Mouse (Mus musculus) hindbrain, postnatal 0 days (tissue): ENCODE results near the gene Ubc. TPM values are rescaled to one million over a fixed set of nuclear protein-coding genes. Genes with fewer than 3 reads are reported as not detected.

Experiments
- ATAC-seq: fragments of 200-750 bp; cut with Nextera tagmentation; 2 replicates; pipeline ENCODE4 v1.8.0; 2017; ENCODE audit warnings: mild to moderate bottlenecking, moderate TSS enrichment, moderate library complexity
- DNase-seq: peaks from one replicate; pipeline ENCODE4 v3.0.0-alpha.2; 2015; ENCODE audit warnings: low spot score
- H3K27ac ChIP-seq: fragments of 300-500 bp; sonication (generic); 2 replicates; pipeline ENCODE4 v1.5.1; 2014; ENCODE audit warnings: mild to moderate bottlenecking
- H3K27me3 ChIP-seq: fragments of 300-500 bp; sonication (generic); 2 replicates; pipeline ENCODE4 v1.6.1; 2014; ENCODE audit warnings: low read length, mixed read lengths; ENCODE audit not compliant: insufficient read depth
- H3K36me3 ChIP-seq: fragments of 300-500 bp; sonication (generic); 2 replicates; pipeline ENCODE4 v1.6.1; 2014; ENCODE audit warnings: low read length, mixed read lengths; ENCODE audit not compliant: insufficient read depth
- H3K4me1 ChIP-seq: fragments of 300-500 bp; sonication (generic); 2 replicates; pipeline ENCODE4 v1.6.1; 2014; ENCODE audit warnings: antibody characterized with exemption, low read length, mixed read lengths; ENCODE audit not compliant: insufficient read depth
- H3K4me2 ChIP-seq: fragments of 300-500 bp; sonication (generic); 2 replicates; pipeline ENCODE4 v1.6.1; 2014; ENCODE audit warnings: low read depth, mild to moderate bottlenecking, low read length, moderate library complexity, mixed read lengths
- H3K4me3 ChIP-seq: fragments of 300-500 bp; sonication (generic); 2 replicates; pipeline ENCODE4 v1.5.1; 2014; ENCODE audit warnings: low read length
- H3K9ac ChIP-seq: fragments of 300-500 bp; sonication (generic); replicated peaks from 2 replicates; pipeline ENCODE4 v1.6.1; 2014; ENCODE audit warnings: mild to moderate bottlenecking, low read length, moderate library complexity, mixed read lengths
- H3K9me3 ChIP-seq: fragments of 300-500 bp; sonication (generic); 2 replicates; pipeline ENCODE4 v1.6.1; 2016; ENCODE audit warnings: low read length, mixed read lengths
- CTCF ChIP-seq: IDR thresholded peaks from 2 replicates; pipeline ENCODE4 v1.5.1; 2016; ENCODE audit warnings: antibody characterized with exemption, control low read depth, low read depth
- WGBS: fragments of 180-500 bp; shearing (Covaris S2); extraction: QIAGEN DNeasy Blood & Tissue Kit; methylation state at CpG from one replicate; pipeline ENCODE4 v1.1.7; 2014; 5-methylcytosine and 5-hydroxymethylcytosine counted together
- polyA plus RNA-seq: library from polyadenylated mRNA; unstranded; fragments of >200 nt; fragmentation: Nextera tagmentation; extraction: Ambion mirVana; gene quantifications from 2 replicates; pipeline ENCODE4 v1.2.1, GENCODE M21; 2015
- total RNA-seq: library from RNA; depleted of rRNA; stranded (reverse); fragments of >200 nt; gene quantifications from 2 replicates; pipeline ENCODE4 v1.2.3, GENCODE M21; 2014

Gene Ubc
- total and polyA plus RNA-seq, 2 experiments from 2014 or later: 911 to 1,219 TPM

DNA sequence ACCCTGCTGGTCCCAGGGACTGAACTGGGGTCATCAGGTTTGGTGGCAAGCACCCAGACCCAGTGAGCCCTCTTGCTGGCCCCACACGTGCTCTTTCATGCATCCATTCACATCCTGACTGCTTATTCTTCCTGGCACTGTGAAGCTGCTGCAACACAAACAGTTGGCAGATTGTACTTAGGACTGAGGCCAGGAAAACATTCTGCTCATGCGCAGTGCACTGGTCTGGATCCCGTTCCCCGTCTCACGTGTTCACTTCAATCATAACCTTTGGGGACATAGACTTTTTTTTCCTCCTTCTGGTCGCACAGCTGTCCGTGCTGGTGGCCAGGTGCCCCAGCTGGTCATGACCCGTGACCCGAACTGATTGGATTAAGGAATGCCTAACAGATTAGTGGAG is 29.4 kb downstream of the Ubc start:
- H3K9me3 ChIP-seq: no peaks in the 10 kb centered on the region
- no peaks in the 10 kb centered on the region for H3K27me3 ChIP-seq
- no peak for TF ChIP-seq CTCF
- no peak overlapping the region for H3K9ac ChIP-seq
- no peak overlapping the region for H3K27ac ChIP-seq
- DNase-seq (peak; percentile 72), ATAC-seq (peak; percentile 59; the same call in 1 of the 2 replicates)
- no peak overlapping the region for H3K4me3 ChIP-seq
- no peak overlapping the region for H3K4me2 ChIP-seq
- no peaks in the 10 kb centered on the region for H3K36me3 ChIP-seq
- 45% methylated on average over 9 of the region's 9 CpGs for WGBS
- H3K4me1 ChIP-seq: no peaks in the 10 kb centered on the region

DNA sequence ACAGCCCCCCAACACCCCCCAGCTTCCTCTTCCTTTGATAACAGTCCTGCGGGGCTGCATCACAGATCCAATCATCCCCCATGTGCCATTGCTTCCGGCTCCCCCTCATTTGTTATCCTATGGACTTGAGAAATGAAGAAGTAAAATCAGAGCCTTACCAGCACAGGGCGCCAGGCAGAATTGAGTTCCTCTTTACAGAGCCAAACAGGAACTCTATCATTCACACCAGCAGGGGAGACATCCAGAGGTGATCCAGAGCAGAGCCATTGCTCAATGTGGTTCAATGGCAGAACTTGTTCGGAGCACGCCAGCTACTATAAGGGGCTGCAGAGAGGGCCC is 31.8 kb downstream of the Ubc start:
- no peak for ATAC-seq
- TF ChIP-seq CTCF: no peak
- Histone ChIP-seq H3K4me3 (no peak overlapping the region), H3K9me3 (no peaks in the 10 kb centered on the region), H3K36me3 (no peaks in the 10 kb centered on the region), H3K27me3 (no peaks in the 10 kb centered on the region), H3K4me2 (no peak overlapping the region), H3K27ac (no peak overlapping the region), H3K9ac (no peak overlapping the region), H3K4me1 (no peaks in the 10 kb centered on the region; the same call in 1 of the 2 replicates)
- DNase-seq: no peak
- 81% methylated on average over 5 of the region's 5 CpGs for WGBS

DNA sequence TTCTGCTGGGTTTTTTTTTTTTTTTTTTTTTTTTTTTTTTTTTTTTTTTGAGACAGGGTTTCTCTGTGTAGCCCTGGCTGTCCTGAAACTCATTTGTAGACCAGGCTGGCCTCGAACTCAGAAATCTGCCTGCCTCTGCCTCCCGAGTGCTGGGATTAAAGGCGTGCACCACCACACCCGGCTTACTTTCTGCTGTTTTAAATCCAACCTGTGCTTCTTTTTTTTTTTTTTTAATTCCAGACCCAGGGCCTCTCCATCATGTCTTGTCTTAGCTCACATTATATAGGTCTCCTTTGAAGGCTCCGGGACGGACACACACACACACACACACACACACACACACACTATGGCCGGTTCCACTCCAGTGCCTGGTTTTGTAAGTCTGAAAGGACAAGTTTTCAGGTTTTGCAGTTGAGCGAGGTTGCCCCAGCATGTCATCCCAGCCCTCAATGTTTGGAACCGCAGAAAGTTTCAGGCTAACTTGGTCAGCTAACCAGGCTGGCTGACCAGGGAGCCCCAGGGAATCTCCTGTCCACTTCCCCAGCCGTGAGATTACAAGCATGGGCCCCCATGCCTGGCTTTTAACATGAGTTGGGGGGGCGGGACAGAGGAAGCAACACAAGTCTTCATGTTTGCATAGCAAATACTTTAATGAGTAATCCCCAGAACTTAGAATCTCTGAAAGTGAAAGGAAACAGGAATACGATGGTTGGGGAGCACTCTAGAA is 32.3 kb downstream of the Ubc start:
- no peak overlapping the region for H3K9ac ChIP-seq
- no peak for TF ChIP-seq CTCF
- H3K4me3 ChIP-seq: no peak overlapping the region

DNA sequence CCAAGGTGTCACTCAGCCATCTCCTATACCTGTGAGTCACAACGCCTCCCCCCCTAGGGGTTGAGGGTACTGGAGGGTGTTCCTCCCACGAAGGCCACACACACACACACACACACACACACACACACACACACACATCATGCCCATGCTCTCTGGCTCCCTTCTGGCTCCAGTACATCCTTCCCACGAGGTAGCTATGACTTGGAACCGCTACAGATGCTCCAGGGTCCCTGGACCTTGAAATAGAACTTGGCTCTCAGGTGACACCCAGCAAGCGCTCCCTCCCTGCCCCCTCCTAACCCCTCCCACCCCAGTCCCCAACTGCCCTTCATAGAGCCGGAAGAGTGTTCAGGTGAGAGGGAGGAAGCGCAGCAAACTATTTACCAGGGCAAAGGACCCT is 34.4 kb downstream of the Ubc start:
- Histone ChIP-seq H3K36me3 (no peaks in the 10 kb centered on the region), H3K4me1 (no peaks in the 10 kb centered on the region; the same call in 1 of the 2 replicates), H3K9ac (no peak overlapping the region), H3K4me3 (no peak overlapping the region), H3K9me3 (no peaks in the 10 kb centered on the region), H3K27me3 (no peaks in the 10 kb centered on the region), H3K27ac (peak overlapping the region; percentile 41; the same call in 1 of the 2 replicates), H3K4me2 (no peak overlapping the region)
- DNase-seq (no peak), ATAC-seq (0 out of 2 replicates have a peak, but pooled peaks have one; percentile 18)
- WGBS: 71% methylated on average over 7 of the region's 7 CpGs
- TF ChIP-seq CTCF: no peak

More for the DNA sequence above, 32.3 kb downstream of the Ubc start:
- H3K27me3 ChIP-seq: no peaks in the 10 kb centered on the region
- no peak overlapping the region for H3K27ac ChIP-seq
- no peak overlapping the region for H3K4me2 ChIP-seq
- H3K4me1 ChIP-seq: no peaks in the 10 kb centered on the region; the same call in 1 of the 2 replicates
- no peaks in the 10 kb centered on the region for H3K9me3 ChIP-seq
- H3K36me3 ChIP-seq: no peaks in the 10 kb centered on the region
- DNase-seq: no peak
- WGBS: 80% methylated on average over 12 of the region's 12 CpGs
- no peak for ATAC-seq

DNA sequence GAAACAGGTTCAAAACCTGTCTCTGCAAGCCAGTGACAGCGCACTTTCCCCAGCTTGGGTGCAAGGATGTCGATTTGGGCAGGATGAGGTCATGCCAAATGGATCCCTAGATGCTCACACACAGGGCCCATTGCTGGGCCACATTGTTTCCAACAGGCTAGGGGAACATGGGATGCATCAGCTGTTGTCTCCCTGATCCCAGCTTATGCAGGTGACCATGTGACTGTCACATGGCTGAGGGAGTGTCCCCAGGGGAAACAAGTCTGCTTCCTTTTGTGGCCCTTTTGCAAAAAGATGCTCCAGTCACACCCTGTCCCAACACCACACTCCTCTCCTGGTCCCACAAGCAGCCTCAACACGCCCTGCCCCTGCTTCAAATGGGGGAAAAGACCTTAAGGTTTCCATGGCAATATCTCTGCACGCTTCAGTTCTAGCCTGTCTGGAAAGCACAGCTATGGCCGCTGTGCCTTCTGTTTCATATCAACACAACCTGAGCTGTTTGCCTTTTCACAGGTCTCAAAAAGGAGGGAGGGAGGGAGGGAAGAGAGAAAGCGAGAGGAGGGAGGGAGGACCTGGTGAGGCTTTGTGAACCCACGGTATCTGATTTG is 35.0 kb downstream of the Ubc start:
- Histone ChIP-seq H3K4me2 (no peak overlapping the region), H3K9ac (no peak overlapping the region), H3K4me1 (no peaks in the 10 kb centered on the region; the same call in 1 of the 2 replicates), H3K4me3 (no peak overlapping the region), H3K36me3 (no peaks in the 10 kb centered on the region), H3K27me3 (no peaks in the 10 kb centered on the region), H3K9me3 (no peaks in the 10 kb centered on the region), H3K27ac (peak overlapping the region; percentile 41; the same call in 1 of the 2 replicates)
- no peak for TF ChIP-seq CTCF
- ATAC-seq (0 out of 2 replicates have a peak, but pooled peaks have one; percentile 58), DNase-seq (peak; percentile 43)
- WGBS: 55% methylated on average over 7 of the region's 7 CpGs

DNA sequence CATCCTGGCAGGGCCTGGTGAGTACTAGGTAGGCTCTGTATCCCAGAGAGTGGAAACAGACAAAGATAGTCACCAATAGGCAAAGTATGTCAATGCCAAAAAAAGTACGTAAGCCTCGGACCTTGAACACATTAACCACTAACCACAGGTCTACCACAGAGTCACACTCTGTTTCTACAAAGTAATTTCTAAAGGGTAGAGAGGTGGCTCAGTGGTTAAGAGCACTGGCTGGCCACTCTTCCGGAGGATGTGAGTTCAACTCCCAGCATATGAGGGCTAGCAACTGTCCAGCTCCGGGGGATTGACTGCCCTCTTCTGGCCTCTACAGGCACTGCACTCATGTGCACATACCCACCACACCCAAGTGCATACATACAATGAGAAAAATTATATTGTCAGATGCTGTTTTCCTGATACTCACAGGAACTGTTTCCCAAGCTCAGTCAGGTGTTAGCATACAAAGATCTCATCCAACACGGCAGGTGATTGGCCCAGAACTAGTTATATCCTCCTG is 37.2 kb downstream of the Ubc start:
- H3K9ac ChIP-seq: no peak overlapping the region
- DNase-seq: no peak
- H3K4me1 ChIP-seq: no peaks in the 10 kb centered on the region; the same call in 1 of the 2 replicates
- H3K27me3 ChIP-seq: no peaks in the 10 kb centered on the region
- no peak overlapping the region for H3K4me3 ChIP-seq
- H3K4me2 ChIP-seq: no peak overlapping the region
- no peaks in the 10 kb centered on the region for H3K36me3 ChIP-seq
- ATAC-seq: no peak
- peak; percentile 13; the same call in 1 of the 2 replicates for TF ChIP-seq CTCF
- WGBS: 98% methylated on average over 5 of the region's 5 CpGs
- no peaks in the 10 kb centered on the region for H3K9me3 ChIP-seq
- H3K27ac ChIP-seq: no peak overlapping the region
